Mouse (Mus musculus) embryonic facial prominence, embryonic 14.5 days (tissue): ENCODE results near the gene Mcrip2. TPM values are rescaled to one million over a fixed set of nuclear protein-coding genes. Genes with fewer than 3 reads are reported as not detected.

Source experiments
- ATAC-seq: fragments of 200-750 bp; cut with Nextera tagmentation; 2 replicates; pipeline ENCODE4 v1.8.0; 2017; ENCODE audit warnings: low read depth, moderate number of reproducible peaks, moderate TSS enrichment
- DNase-seq: peaks from one replicate; pipeline ENCODE4 v3.0.0-alpha.2; 2015; ENCODE audit warnings: low spot score
- H3K27ac ChIP-seq: fragments of 300-500 bp; sonication (generic); replicated peaks from 2 replicates; pipeline ENCODE4 v1.5.1; 2014; ENCODE audit warnings: low read depth, mild to moderate bottlenecking, low read length, moderate library complexity
- H3K27me3 ChIP-seq: fragments of 300-500 bp; sonication (generic); replicated peaks from 2 replicates; pipeline ENCODE4 v1.6.1; 2014; ENCODE audit warnings: low read length; ENCODE audit not compliant: control insufficient read depth, insufficient read depth
- H3K36me3 ChIP-seq: fragments of 300-500 bp; sonication (generic); 2 replicates; pipeline ENCODE4 v1.6.1; 2014; ENCODE audit warnings: low read length, mixed read lengths; ENCODE audit not compliant: control insufficient read depth, insufficient read depth
- H3K4me1 ChIP-seq: fragments of 300-500 bp; sonication (generic); 2 replicates; pipeline ENCODE4 v1.6.1; 2014; ENCODE audit warnings: antibody characterized with exemption, low read length; ENCODE audit not compliant: control insufficient read depth, insufficient read depth
- H3K4me2 ChIP-seq: fragments of 300-500 bp; sonication (generic); 2 replicates; pipeline ENCODE4 v1.6.1; 2014; ENCODE audit warnings: low read depth, mild to moderate bottlenecking, low read length, moderate library complexity, mixed read lengths
- H3K4me3 ChIP-seq: fragments of 300-500 bp; sonication (generic); 2 replicates; pipeline ENCODE4 v1.5.1; 2014; ENCODE audit warnings: low read depth, mild to moderate bottlenecking, low read length
- H3K9ac ChIP-seq: fragments of 300-500 bp; sonication (generic); 2 replicates; pipeline ENCODE4 v1.6.1; 2014; ENCODE audit warnings: low read depth, mild to moderate bottlenecking, low read length, moderate library complexity, mixed read lengths
- H3K9me3 ChIP-seq: fragments of 300-500 bp; sonication (generic); 2 replicates; pipeline ENCODE4 v1.6.1; 2016; ENCODE audit warnings: low read length; ENCODE audit not compliant: control insufficient read depth
- WGBS: fragments of 180-500 bp; shearing (Covaris S2); extraction: QIAGEN DNeasy Blood & Tissue Kit; methylation state at CpG from one replicate; pipeline ENCODE4 v1.1.7; 2014; 5-methylcytosine and 5-hydroxymethylcytosine counted together
- polyA plus RNA-seq: library from polyadenylated mRNA; unstranded; fragments of >200 nt; fragmentation: Nextera tagmentation; extraction: Ambion mirVana; gene quantifications from 2 replicates; pipeline ENCODE4 v1.2.1, GENCODE M21; 2014

Gene Mcrip2
- polyA plus RNA-seq, 1 experiment from 2014 or later = 36.7 TPM

DNA sequence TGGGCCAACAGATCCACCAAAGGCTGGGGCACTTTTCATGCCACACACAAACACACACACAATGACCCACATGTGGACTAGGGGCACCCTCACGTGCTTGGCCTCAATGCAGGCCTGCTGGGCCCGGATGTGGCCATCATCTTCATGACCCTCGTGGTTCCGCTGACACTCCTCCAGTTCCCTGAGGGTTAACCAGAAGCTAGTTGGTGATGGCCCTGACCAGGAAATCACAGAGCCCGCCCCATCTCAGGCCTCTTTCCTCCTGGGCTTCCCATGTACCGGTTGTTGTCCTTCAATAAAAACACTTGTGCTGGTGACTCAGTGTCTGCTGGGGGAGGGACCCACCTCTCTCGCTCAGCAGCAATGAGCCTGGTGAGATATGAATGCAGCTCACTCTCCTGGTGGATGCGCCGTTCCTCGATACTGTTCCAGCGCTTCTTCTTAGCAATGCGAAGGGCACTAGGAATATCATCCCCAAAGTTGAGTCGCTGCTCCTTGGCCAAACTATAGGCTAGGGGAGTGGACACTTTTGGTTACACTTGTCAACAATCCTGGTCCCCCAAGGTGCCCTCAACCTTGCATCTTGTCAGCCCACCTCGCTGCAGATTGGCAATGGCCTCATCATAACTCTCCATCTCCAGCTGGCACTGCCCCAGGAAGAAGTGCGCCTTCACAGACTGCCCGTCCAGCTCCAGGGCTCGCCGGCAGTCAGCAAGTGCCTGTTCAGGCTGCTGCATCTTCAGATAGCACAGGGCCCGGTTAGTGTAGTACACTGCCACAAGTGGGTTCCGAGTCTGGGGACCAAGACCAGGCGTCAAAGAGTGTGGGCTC, 36.9 kb downstream of the Mcrip2 start:
- Histone ChIP-seq H3K4me2 (peak overlapping the region; percentile 86), H3K36me3 (peaks cover 34% of the 10 kb centered on the region), H3K4me1 (peaks cover 43% of the 10 kb centered on the region), H3K27me3 (no peaks in the 10 kb centered on the region), H3K4me3 (peak overlapping the region; percentile 87), H3K9ac (peak overlapping the region; percentile 90), H3K9me3 (no peaks in the 10 kb centered on the region), H3K27ac (peak overlapping the region; percentile 86)
- no peak for DNase-seq
- no peak for ATAC-seq
- 61% methylated on average over 21 of the region's 21 CpGs for WGBS

DNA sequence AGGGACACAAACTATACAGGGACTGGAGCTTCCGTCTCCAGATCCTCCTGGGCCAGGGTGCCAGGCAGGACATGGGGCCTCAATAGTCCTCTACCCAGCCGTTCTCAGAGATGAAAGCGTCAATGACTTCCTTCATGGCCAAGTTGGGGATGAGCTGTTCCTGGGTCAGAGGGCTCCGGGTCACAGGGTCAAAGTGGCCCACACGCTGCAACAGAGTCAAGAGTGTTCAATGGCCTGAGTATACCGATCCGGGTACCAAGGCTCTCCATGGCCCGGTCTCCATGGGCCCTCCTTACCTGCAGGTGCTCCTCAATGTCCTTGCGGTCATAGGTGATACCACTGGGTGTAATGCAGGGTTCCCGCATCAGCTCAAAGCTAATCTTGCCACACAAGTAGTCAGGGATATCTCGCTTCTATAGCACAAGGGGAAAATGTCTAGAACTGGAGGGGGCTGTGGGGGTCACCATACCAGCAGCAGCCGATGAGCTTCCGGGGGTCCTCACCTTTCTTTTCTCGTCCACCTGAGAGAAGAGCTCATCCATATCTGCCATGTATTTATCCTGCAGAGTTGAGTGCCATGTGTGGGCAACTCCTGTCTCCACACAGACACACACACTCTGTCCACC, 37.6 kb downstream of the Mcrip2 start:
- Histone ChIP-seq H3K36me3 (peaks cover 41% of the 10 kb centered on the region), H3K27ac (no peak overlapping the region), H3K4me3 (peak overlapping the region; percentile 87), H3K9me3 (no peaks in the 10 kb centered on the region), H3K4me1 (peaks cover 38% of the 10 kb centered on the region), H3K27me3 (no peaks in the 10 kb centered on the region), H3K4me2 (peak overlapping the region; percentile 86; the same call in 1 of the 2 replicates), H3K9ac (peak overlapping the region; percentile 90; the same call in 1 of the 2 replicates)
- no peak for DNase-seq
- WGBS = 84% methylated on average over 13 of the region's 14 CpGs
- ATAC-seq = no peak

DNA sequence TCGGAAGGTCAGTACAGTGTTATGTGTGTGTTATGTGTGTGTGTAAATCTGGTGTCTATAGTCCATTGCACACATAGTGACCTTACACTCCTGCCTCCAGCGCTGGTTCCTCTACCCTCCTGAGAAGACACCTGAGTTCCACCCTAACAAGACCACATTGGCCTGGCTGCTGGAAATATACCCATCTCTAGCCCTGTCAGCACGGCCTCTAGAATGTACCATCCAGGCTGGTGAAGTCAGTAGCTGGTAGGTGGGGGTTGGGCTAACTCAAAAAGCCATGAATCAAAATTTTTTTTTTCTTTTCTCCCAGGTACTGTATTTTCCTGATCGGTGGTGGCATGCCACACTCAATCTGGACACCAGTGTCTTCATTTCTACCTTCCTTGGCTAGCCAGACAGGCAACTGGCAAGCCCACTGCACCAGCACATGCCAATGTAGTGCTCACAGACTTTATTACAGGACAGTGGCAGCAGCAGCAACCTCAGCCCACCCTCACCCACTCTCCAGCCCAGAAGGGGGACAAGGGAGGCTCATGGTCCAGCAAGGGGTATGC, 38.3 kb downstream of the Mcrip2 start:
- WGBS = 82% methylated on average over 4 of the region's 4 CpGs
- H3K27me3 ChIP-seq = no peaks in the 10 kb centered on the region
- peaks cover 45% of the 10 kb centered on the region for H3K36me3 ChIP-seq
- H3K9ac ChIP-seq = peak overlapping the region; percentile 76; the same call in 1 of the 2 replicates
- peak overlapping the region; percentile 76; the same call in 1 of the 2 replicates for H3K4me2 ChIP-seq
- no peaks in the 10 kb centered on the region for H3K9me3 ChIP-seq
- ATAC-seq (no peak), DNase-seq (no peak)
- no peak overlapping the region for H3K27ac ChIP-seq
- H3K4me3 ChIP-seq = peak overlapping the region; percentile 52; the same call in 1 of the 2 replicates
- H3K4me1 ChIP-seq = peaks cover 38% of the 10 kb centered on the region

- WGBS = 31% methylated on average over 8 of the region's 8 CpGs
- peak overlapping the region; percentile 90 for H3K27ac ChIP-seq
- H3K4me2 ChIP-seq = peak overlapping the region; percentile 76
- H3K4me1 ChIP-seq = peaks cover 36% of the 10 kb centered on the region
- DNase-seq (no peak), ATAC-seq (no peak)
- H3K4me3 ChIP-seq = peak overlapping the region; percentile 52
- peaks cover 45% of the 10 kb centered on the region for H3K36me3 ChIP-seq
- no peaks in the 10 kb centered on the region for H3K27me3 ChIP-seq
- H3K9ac ChIP-seq = peak overlapping the region; percentile 76
- no peaks in the 10 kb centered on the region for H3K9me3 ChIP-seq
Measured at GRCm38 (mm10) chr17:25829558-25830017, 39.0 kb downstream of the Mcrip2 start.

- 2% methylated on average over 32 of the region's 32 CpGs for WGBS
- ATAC-seq = peak; percentile 62
Measured at GRCm38 (mm10) chr17:25828712-25829557, 39.6 kb downstream of the Mcrip2 start, which contains the start of gene Jmjd8. Jmjd8 (plus strand) TSS chr17:25828867.

DNA sequence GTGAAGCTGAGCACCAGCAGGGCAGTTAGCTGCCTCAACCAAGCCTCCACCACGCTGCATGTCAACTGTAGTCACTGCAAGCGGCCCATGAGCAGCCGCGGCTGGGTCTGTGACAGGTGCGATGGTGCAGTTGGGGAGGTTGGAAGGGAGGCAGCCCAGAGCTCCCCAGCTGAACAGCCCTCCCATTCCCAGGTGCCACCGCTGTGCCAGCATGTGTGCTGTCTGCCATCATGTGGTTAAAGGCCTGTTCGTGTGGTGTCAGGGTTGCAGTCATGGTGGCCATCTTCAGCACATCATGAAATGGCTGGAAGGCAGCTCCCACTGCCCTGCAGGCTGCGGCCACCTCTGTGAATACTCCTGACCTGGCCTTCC, 40.4 kb downstream of the Mcrip2 start:
- H3K27ac ChIP-seq = no peak overlapping the region; the same call in 1 of the 2 replicates
- H3K27me3 ChIP-seq = no peaks in the 10 kb centered on the region
- WGBS = 81% methylated on average over 8 of the region's 8 CpGs
- DNase-seq (no peak), ATAC-seq (no peak)
- H3K9ac ChIP-seq = peak overlapping the region; percentile 76; the same call in 1 of the 2 replicates
- H3K36me3 ChIP-seq = peaks cover 45% of the 10 kb centered on the region
- peak overlapping the region; percentile 76 for H3K4me2 ChIP-seq
- peak overlapping the region; percentile 52 for H3K4me3 ChIP-seq
- H3K9me3 ChIP-seq = no peaks in the 10 kb centered on the region
- H3K4me1 ChIP-seq = peaks cover 35% of the 10 kb centered on the region

More at GRCm38 (mm10) chr17:25828712-25829557, 39.6 kb downstream of the Mcrip2 start, which contains the start of gene Jmjd8:
- no peaks in the 10 kb centered on the region for H3K27me3 ChIP-seq
- DNase-seq = peak; percentile 94
- H3K4me3 ChIP-seq = peak within 1 kb of the TSS; percentile 52
- peaks cover 36% of the 10 kb centered on the region for H3K4me1 ChIP-seq
- H3K36me3 ChIP-seq = peaks cover 45% of the 10 kb centered on the region
- H3K9me3 ChIP-seq = no peaks in the 10 kb centered on the region
- H3K4me2 ChIP-seq = peak within 1 kb of the TSS; percentile 76
- peak within 1 kb of the TSS; percentile 76 for H3K9ac ChIP-seq
- peak within 1 kb of the TSS; percentile 90 for H3K27ac ChIP-seq

- 93% methylated on average over 19 of the region's 22 CpGs for WGBS
- Histone ChIP-seq H3K9me3 (no peaks in the 10 kb centered on the region), H3K36me3 (peaks cover 45% of the 10 kb centered on the region)
Measured at GRCm38 (mm10) chr17:25827546-25828222, 40.9 kb downstream of the Mcrip2 start.

More at GRCm38 (mm10) chr17:25827546-25828222, 40.9 kb downstream of the Mcrip2 start:
- H3K4me2 ChIP-seq = no peak overlapping the region
- ATAC-seq (no peak), DNase-seq (no peak)
- H3K4me3 ChIP-seq = no peak overlapping the region
- no peaks in the 10 kb centered on the region for H3K27me3 ChIP-seq
- H3K9ac ChIP-seq = no peak overlapping the region
- H3K4me1 ChIP-seq = peaks cover 35% of the 10 kb centered on the region
- no peak overlapping the region for H3K27ac ChIP-seq
